Mouse (Mus musculus): ENCODE data around the gene Kifc3.

- TF ChIP-seq ZC3H11A (IDR thresholded peaks at IDR 0.05; ENCODE audit: low read depth, low read length), result no peak
- TF ChIP-seq USF1 (IDR thresholded peaks at IDR 0.05; ENCODE audit: low read depth, low read length), result no peak
- TF ChIP-seq POLR2A (IDR thresholded peaks at IDR 0.05; ENCODE audit: low read depth, low read length), result no peak
- TF ChIP-seq MYC (IDR thresholded peaks at IDR 0.05; ENCODE audit: low read depth, low read length), result no peak
Measured at GRCm38 (mm10) chr8:95154056-95154455, 48.6 kb downstream of the Kifc3 start.

All from CH12.LX (cell line).